Mouse (Mus musculus): ENCODE data around the gene Dnah5.

GRCm38 (mm10) chr15:28179556-28179955 is 24.0 kb upstream of the Dnah5 start:
- no peak for TF ChIP-seq POLR2A (IDR thresholded peaks at IDR 0.05; ENCODE audit: borderline replicate concordance, insufficient read depth, low read length)
- no peak for TF ChIP-seq CTCF (IDR thresholded peaks at IDR 0.05; ENCODE audit: borderline replicate concordance, insufficient read depth, low read depth, low read length)

All from cerebellum, adult 2 months (tissue).